Mouse (Mus musculus): ENCODE results near the gene Prmt9.

Prmt9 gene

DNA sequence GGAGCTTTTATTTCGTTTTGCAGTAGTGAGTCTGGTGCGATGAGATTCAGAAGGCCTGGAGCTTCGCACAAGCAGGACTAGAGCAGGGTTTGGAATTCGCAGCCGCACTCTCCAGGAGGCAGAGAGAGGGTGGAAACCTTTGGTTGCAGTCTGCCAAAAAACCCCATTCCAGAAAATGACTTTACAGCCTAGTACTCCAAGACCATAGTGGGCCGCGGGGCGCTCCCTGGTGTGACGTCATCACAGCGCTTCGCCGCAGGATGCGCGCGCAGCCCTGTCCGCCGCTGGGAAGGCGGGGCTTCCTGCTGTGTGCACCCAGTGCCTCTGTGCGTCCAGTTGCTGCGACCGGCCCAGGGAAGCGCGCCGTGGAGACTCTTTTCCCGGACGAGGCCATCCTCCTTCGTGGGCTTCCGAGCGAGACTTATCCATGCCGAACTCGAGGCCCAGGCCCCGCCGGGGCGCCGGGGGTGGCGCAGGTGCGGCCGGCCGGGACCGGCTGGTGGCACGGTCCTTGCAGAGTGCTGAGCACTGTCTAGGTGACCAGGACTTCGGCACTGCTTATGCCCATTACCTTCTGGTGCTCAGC is at the start of gene Prmt9:
Gene Prmt9 (plus strand): TSS at position 277 of the 586 bp plus-strand sequence.
- peak; percentile 92 to 95 for DNase-seq (ENCODE audit: low spot score in 2 of 2)

DNA sequence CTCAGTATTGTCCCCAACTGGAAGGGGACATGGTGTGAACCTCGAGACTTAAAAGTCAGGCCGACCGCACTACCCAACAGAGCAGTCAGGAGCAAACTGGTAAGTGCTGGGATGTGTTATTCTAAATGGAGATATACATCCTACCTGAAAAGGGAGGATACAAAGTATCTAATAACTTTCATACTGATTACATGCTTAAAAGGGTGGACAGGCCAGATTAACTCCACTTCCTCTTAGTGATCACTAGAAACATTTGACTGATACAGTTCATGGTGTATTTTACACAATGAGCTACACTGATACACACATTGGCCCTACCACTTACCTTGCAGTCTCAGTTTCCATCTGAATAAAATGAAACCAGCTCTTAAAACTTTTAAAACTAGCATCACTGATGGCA is 48.9 kb upstream of the Prmt9 start:
- no peak for DNase-seq (ENCODE audit: low spot score in 2 of 2)

DNA sequence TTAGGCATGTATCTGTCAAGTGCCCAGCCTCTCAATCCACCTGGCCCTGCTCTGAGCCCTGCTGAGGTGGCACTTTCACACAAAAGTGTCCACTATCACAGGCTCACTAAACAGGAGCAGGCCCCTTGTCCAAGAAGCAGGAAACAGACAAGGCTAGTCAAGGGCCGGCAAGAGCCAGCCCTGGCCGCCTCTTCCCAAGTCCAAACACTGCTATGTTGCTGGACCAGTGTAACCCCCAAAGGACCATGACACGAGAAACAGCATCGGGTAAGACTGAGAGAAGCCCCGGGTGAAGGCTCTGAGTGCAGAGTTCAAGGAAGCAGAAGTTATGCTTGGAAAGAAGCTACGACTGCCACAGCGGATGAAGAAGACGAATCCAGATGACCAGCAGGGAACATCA is 48.1 kb upstream of the Prmt9 start:
- DNase-seq (ENCODE audit: low spot score in 2 of 2) = no peak

DNA sequence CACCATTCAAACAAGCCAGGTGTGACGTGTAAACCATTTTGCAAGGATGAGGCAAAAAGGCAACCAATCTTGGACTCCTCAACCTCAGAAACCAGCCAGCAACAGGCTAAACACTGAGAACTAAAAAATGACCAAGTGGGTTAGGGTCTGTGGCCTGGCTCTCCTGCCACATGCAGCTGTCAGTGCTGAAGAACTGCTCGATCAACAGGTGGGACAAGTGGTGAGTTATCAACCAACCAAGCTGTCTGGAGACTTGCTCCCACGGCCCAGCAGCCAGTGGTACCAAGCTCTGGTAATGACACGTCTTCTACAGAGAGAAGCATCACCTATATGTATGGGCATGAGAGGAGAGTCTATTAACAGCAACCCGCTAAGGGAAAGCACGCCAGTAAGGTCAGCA is 46.6 kb upstream of the Prmt9 start:
- DNase-seq (ENCODE audit: low spot score in 2 of 2) = no peak

DNA sequence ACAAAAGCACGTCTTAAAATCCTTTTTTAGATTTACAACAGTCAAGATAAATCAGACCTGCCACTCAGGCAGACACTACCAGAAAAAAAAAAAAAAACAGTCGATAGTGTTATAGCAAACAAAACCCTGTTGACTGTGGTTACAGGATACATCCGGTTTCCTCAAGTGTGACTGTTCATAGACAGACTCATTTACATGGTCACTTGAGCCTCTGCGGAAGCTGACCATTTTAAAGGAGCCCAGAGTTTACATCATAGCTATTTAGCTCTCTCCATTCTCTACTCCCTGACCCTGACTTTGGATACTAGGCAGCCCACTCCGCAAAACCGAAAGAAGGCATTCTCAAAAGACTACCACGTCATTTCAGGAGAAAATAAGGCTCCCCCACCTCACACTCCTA is 42.7 kb upstream of the Prmt9 start:
- DNase-seq (ENCODE audit: low spot score in 2 of 2) = no peak

DNA sequence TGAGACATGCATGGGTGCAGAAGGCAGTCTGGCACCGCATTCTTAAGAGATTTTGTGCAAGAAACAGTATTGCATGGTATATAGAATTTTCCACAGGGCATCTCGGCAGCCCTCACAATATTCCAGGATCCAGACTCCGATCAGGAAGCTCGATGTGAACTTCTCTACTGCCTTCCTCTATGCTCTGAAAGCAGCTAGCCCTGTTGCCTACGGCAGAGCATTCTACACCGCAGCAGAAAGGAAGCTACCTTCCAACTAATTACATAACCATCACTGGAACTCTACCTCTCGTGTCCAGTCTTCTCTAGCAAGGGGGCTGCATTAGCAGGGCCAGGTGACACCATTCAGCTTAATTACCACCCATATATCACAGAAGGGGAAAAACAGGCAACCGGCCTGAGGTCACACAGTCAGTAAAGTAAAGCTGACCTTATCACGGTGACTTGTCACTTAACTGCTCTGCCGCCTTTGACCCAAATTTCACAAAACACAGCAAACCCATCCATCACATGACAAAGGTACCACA is 41.6 kb upstream of the Prmt9 start:
- DNase-seq (ENCODE audit: low spot score in 2 of 2) = no peak

DNA sequence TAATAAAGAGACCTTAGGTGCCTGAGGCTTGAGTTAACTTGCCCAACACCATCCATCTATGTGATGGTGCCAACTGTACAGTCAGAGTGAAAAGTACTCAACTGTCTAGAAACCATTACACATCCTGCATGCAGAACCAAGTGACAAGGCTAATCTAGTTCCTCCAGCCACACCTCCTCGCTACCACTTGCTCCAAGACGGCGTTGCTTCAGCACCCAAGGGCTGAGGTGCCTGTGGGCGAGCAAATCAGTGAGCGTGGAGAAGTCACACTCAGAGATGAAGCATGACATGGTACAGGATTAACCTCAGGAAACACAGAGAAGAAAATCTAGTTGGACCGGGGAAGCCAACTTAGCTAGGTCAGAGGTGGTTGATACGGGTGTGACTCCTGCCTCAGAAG is 40.2 kb upstream of the Prmt9 start:
- no peak for DNase-seq (ENCODE audit: low spot score in 2 of 2)

DNA sequence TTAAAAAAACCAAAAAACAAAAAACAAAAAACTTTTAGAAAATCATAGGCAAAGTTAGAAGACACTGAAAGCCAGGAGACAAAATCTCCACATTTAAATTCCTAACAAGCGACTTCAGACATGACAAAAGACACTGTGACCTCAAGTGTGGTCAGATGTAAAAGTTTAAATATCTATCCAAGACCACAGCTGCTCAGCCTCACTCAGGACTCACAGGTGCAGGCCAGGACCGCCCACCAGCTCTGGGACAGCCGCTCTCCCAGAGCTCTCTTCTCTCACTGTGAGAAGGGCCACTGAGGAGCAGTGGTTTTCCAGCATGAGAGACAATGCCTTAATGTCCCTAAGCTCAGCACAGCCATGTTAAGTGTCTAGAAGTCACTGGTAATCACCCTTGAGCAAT is 38.8 kb upstream of the Prmt9 start:
- no peak for DNase-seq (ENCODE audit: low spot score in 2 of 2)

DNA sequence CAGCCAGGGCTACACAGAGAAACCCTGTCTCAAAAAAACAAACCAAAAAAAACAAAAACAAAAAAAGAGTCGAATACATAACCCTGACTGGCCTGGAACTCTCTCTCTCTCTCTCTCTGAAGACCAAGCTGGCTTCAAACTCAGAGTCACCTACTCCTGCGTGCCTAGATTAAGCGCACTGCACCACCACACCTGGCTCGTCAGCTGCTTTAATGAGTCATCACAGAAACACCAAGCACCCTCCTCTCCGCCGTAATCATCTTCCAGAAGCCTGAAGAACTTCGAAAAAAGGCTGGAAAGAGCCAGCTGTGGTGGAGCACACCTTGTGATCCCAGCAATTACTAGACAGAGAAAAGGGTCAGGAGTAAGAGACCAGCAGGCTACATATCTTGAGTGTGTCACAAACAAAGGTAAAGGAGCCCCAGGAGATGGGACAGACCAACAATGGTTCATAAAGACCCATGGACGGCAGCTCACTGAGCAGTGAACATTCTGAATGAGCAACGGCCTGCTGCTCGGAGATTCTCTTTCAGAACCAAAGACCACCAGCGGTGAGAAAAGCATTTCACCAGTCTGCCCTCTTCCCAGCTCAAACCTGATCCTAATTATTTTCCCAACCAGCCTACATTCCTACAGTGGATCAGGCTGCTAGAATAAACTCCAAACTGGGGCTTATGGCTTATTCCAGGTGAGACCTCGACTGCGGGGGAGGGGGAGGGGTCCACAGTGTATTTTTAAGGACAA is 37.3 kb upstream of the Prmt9 start:
- no peak for DNase-seq (ENCODE audit: low spot score in 2 of 2)

DNA sequence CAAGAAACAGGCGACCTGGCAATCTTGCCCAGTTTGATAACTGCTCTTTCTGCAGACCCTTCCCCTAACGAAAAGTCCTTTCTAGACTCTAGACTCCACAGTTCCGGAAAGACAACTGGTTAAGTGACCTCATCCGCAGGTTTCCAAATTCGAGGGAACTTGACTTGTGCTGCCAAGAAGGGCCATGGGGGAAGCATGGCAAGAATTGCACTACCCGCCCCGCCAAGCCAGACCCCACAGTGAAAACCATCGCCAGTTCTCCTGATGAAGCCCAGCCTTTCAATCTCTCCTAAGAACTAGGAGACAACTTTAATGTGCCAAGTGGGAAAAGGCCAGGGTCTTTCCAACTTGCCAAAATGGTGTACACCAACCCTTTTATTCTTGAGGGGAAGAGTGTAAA is 34.0 kb upstream of the Prmt9 start:
- no peak for DNase-seq (ENCODE audit: low spot score in 2 of 2)

DNA sequence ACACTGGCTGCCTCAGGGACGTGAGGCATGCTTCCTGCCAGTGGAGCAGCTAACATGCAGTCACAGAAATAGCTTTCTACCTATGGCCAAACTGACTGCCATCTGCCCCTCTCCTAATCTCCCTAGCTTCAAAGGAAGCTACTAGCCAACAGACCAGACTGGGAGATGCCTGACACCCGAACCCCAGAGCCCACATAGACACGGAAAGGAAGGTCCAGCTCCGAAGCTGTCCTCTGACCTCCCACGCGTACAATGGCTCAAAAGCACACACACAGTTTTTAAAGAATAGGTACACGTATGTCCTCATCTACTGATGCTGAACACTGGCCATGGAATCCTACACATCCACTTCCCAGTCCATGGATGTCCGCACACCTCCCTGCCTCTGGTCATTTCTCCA is 33.4 kb upstream of the Prmt9 start:
- DNase-seq (ENCODE audit: low spot score in 2 of 2) = no peak

DNA sequence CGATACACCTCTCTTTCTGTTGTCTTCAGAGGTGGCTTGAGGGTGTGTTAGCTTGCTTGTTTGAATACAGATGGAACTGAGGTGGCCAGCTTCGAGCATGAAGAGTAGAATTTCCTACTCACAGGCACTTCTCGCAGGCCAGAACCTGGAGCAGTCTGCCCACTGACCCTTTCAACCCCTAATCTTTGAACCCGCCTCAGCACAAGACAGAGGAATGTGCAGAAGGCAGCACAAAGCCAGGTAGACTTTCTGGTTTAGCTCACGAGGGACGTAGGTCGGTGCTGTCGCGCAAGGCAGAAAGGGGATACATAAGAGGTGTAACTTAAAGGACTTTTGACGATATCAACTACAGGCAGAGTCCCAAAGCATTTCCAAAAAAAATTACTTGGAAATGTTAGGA is 32.4 kb upstream of the Prmt9 start:
- peak; percentile 12 to 16 for DNase-seq (ENCODE audit: low spot score in 2 of 2)

DNA sequence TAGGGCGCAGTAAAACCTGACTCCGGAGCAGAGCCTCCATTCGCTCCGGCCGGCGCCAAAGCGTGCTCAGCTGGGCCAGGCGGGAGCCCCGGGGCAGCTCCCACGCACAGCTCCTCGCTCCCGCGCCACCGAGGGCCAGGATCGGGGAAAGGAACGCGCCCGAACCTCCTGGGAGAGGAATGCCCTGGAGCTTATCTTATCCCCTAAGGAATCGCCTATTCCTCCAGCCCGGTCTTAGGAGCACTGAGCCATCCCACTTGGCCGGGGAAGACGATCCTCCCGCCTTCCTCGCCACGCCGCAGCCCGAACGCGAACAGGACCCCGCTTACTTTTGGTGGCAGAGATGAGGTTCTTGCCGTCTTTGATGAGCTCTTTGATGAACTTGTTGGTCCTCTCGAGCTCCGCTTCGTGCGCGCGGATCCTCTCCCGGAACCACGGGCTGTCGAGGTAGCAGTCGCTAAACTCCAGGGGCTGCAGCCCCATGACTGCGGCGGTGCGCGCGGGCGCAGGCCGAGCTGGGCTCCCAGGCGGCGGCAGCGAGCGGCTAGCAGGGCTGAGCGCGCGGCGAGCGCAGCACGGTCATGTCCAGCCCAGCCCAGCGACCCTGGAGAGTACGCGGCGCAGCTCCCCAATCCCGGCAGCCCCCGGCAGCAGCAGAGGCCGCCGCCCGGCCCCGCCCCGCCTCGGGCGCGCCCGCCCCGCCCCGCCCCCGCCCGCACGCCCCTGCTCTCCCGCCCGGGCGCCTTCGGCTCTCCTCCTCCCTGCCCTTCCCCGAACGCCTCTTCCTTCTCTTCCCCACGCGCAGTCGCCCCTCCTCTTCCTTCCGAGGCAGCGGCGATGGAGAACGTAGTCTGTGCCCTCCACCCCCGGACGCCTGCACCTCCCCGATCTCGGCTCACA is 31.6 kb upstream of the Prmt9 start, which contains the start of gene Arhgap10:
Gene Arhgap10 (minus strand): TSS at position 653 of the 900 bp plus-strand sequence.
- peak; percentile 52 to 69 for DNase-seq (ENCODE audit: low spot score in 2 of 2)

DNA sequence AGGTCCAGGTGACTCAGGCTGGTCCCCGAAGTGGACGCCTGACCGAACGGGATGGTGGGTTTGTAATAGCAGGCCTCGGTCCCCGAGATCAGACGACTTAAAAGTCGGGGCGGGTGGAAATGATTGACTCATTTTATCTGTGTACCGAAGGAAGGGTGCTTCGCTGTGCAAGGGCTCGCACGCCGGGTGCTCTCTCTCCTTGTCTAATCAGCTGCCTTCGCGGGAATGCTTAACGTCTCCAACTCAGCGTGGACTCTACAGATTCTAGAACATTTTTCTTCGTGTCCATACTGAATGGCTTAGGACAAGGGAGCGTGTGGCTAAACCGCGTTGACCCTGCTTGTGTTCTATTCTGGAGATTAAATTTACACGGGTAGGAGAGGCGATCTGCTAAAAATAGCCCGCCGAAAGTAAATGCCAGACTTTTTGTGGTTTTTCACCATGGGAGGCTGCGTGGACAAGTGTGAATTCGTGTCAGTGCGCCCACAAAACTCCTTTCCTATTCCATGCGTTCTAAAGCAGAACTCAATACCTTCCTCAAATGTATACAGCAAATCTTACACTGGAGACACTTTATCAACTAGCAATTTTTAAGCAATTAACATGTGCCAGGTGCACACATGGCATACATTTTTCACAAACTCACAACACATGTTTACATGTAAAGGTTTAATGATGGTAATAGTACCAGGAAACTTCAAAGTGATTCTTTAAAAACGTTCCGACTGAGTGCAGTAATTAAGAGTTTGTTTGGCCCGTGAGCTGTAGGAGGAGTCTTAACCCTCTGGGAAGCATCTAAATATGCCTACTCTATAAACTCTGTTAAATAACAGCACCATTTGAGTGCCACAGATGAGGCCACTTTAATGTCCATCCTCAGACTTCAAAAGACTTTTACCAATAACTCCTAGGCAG is 30.7 kb upstream of the Prmt9 start:
- DNase-seq (ENCODE audit: low spot score in 2 of 2) = no peak

DNA sequence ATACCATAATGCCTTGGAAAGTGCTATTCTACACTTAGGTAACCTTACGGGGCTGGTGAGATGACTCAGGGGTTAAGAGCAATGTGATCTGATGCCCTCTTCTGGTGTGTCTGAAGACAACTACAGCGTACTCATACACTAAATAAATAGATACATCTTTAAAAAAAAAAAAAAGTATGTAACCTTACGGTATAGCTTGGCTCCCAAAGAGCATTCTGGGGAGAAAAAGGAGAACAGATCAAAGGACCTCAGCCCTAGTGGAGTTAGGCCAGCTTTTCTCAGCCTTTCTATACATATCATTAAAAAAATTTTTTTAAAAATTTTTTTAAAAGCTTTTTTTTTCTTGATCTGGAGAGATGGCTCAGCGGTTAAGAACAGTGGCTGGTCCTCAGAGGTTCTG is 28.6 kb upstream of the Prmt9 start:
- DNase-seq (ENCODE audit: low spot score in 2 of 2) = no peak

DNA sequence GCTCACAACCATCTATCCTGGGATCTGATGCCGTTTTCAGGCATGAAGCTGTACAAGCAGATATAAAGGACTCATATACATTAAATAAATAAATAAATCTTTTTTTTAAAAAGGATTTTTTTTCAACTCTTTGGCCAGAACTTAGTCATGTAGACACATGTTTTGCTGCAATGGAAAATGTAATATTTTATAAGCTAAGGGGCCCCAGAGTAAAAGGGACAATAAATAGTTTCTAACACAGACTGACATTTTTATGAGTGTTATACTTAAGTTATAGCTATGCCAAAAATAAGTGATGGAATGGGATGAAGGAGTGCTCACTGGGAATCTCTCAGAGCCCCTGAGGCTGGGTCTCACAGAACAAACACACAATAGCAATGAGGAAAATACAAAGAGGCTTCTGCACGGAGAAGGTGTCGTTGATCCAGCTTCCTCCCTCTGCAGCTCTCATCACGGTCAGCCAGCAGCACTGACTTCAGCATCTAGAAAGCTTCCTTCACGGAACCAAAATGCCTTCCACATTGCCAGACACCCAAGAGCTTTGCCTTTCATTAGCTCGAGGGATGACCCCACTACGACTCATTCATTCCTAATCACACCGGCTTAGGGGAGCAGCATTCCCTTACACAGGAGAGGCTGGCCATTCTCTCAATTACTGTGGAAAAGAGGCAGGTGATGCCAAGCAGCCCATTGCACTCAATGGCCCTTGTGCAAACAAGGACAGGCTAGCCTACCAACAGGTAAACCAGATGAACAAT is 28.0 kb upstream of the Prmt9 start:
- no peak for DNase-seq (ENCODE audit: low spot score in 2 of 2)

DNA sequence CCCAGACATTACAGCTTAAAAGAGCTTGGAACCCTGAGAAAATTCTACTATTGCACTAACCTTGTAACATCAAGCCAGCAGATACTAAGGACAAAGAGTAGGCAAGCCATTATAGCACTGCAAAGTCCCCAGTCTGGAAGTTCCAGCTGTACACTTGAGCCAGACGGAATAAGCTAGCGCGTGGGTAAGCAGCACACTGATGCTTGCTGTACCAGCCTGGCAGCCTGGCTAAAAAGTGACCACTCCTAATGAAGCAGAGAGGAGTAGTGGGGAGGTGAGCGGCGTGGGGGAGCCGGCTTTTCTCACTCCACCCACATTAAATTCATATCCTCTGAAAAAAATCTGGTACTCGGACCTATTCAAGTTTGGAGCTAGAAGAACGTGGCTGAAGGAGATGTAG is 26.2 kb upstream of the Prmt9 start:
- no peak for DNase-seq (ENCODE audit: low spot score in 2 of 2)

DNA sequence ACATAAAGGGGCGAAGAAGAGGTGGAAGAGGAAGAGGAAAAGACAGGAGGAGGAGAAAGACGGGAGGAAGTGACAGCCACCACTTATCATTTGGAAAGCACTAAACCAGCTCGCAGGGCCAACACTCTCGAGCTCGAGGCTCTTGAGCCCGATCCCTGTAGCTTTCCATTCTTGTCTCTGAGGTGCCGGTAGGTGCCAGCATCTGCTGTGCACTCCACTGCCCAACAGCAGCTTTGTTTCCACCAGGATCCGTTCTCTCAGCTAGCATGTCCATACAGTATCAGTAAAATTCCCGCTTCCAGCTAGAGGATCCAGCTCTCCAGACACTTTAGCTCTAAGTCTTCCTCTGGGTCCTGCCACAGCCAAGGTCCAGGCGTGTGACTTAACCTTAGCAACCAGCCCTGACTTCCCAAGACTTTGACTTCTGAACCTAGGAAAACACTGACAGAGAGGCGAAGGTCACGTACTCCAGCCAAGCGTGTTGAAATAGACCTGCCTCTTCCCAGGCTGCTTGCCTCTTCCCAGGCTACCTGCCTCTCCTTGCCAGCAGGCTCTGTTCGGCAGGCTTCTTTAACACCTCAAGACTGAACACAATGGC is 25.1 kb upstream of the Prmt9 start:
- DNase-seq (ENCODE audit: low spot score in 2 of 2) = no peak

DNA sequence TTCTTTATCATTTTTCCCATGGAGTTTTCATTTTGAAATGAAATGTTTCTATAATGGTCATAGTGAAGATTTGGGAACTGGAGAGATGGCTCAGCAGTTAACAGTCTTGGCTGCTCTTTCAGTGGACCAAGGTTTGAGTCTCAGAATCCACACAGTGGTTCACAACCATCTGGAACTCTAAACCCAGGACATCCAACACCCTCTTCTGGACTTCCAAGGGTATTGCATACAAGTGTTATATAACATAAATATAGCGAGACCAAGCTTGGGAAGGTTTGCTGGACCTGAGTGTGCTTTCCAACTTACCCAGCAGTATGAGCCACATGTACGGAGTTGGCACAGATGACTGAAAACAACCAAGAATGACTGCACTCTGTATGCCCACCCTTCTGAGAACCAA is 24.3 kb upstream of the Prmt9 start:
- no peak for DNase-seq (ENCODE audit: low spot score in 2 of 2)

DNA sequence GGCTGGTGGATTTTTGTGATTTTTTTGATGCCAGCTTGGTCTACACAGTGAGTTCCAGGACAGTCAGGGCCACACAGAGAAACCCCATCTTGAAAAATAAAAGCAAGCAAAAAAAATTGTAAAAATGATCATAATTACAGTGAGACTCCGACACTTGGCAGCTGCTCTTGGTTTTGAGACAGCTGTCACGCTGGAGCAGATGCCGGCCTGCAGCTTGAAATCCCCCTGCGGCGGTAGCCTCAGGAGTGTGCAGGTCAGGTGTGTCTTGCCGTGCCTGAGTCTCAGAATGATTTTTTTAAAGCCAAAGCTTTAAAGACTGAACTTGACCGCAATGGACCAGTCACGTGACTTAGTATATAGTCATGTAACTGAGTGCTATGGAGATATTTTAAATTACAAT is 23.1 kb upstream of the Prmt9 start:
- DNase-seq (ENCODE audit: low spot score in 2 of 2) = no peak

Data from spleen, postnatal 10 days (tissue).